Mouse (Mus musculus): ENCODE results near the gene B430306N03Rik. TPM values are rescaled to one million over a fixed set of nuclear protein-coding genes. Genes with fewer than 3 reads are reported as not detected.

B430306N03Rik gene
- polyA plus RNA-seq (2015; fragmentation: Nextera tagmentation; extraction: Ambion mirVana), result 0.82 and 0.83 TPM in 2 replicates

GRCm38 (mm10) chr17:48315905-48316579 lies at the start of gene B430306N03Rik:
B430306N03Rik (plus strand) TSS chr17:48316141.

GRCm38 (mm10) chr17:48299203-48299602 lies 16.7 kb upstream of the B430306N03Rik start, which contains the start of gene Treml2:
Treml2 (plus strand) TSS chr17:48299498.

GRCm38 (mm10) chr17:48346231-48346630 lies 30.3 kb downstream of the B430306N03Rik start, which contains the start of gene Trem2:
Trem2 (plus strand) TSS chr17:48346401.

GRCm38 (mm10) chr17:48359616-48360015 lies 43.7 kb downstream of the B430306N03Rik start, which contains the start of gene Treml1:
Treml1 (plus strand) TSS chr17:48359916.

Other genes starting within 250 kb of the B430306N03Rik start
- gene 1700067P10Rik, start 226.8 kb upstream of the B430306N03Rik start, polyA plus RNA-seq (2015; fragmentation: Nextera tagmentation; extraction: Ambion mirVana), result not detected in 2 replicates
- 0.09 and 0.11 TPM in 2 replicates for gene 9830107B12Rik, start 169.9 kb upstream of the B430306N03Rik start, polyA plus RNA-seq (2015; fragmentation: Nextera tagmentation; extraction: Ambion mirVana)
- 0.72 and 1.1 TPM in 2 replicates for gene A530064D06Rik, start 148.9 kb upstream of the B430306N03Rik start, polyA plus RNA-seq (2015; fragmentation: Nextera tagmentation; extraction: Ambion mirVana)
- 0.28 and 0.33 TPM in 2 replicates for gene Trem1, start 83.4 kb upstream of the B430306N03Rik start, polyA plus RNA-seq (2015; fragmentation: Nextera tagmentation; extraction: Ambion mirVana)
- 0.38 and 0.46 TPM in 2 replicates for gene Trem3, start 68.4 kb upstream of the B430306N03Rik start, polyA plus RNA-seq (2015; fragmentation: Nextera tagmentation; extraction: Ambion mirVana)
- 1.1 and 1.4 TPM in 2 replicates for gene Treml4, start 51.8 kb upstream of the B430306N03Rik start, polyA plus RNA-seq (2015; fragmentation: Nextera tagmentation; extraction: Ambion mirVana)
- gene Treml2, start 16.6 kb upstream of the B430306N03Rik start, polyA plus RNA-seq (2015; fragmentation: Nextera tagmentation; extraction: Ambion mirVana), result 0.06 and 0.39 TPM in 2 replicates
- 11.2 and 11.9 TPM in 2 replicates for gene Trem2, start 30.3 kb downstream of the B430306N03Rik start, polyA plus RNA-seq (2015; fragmentation: Nextera tagmentation; extraction: Ambion mirVana)
- gene Treml1, start 43.8 kb downstream of the B430306N03Rik start, polyA plus RNA-seq (2015; fragmentation: Nextera tagmentation; extraction: Ambion mirVana), result 0.68 and 0.82 TPM in 2 replicates
- 3.6 TPM in 2 replicates for gene Nfya, start 93.8 kb downstream of the B430306N03Rik start, polyA plus RNA-seq (2015; fragmentation: Nextera tagmentation; extraction: Ambion mirVana)
- gene Oard1, start 93.9 kb downstream of the B430306N03Rik start, polyA plus RNA-seq (2015; fragmentation: Nextera tagmentation; extraction: Ambion mirVana), result 62.8 and 63.9 TPM in 2 replicates
- 0.85 and 4.3 TPM in 2 replicates for gene Apobec2, start 116.8 kb downstream of the B430306N03Rik start, polyA plus RNA-seq (2015; fragmentation: Nextera tagmentation; extraction: Ambion mirVana)
- gene Tspo2, start 135.4 kb downstream of the B430306N03Rik start, polyA plus RNA-seq (2015; fragmentation: Nextera tagmentation; extraction: Ambion mirVana), result 4.0 and 5.0 TPM in 2 replicates
- 0.12 TPM in 1 of 2 replicates, not detected in the other for gene Unc5cl, start 138.8 kb downstream of the B430306N03Rik start, polyA plus RNA-seq (2015; fragmentation: Nextera tagmentation; extraction: Ambion mirVana)

Measured in adrenal gland, postnatal 0 days (tissue).